Mouse (Mus musculus) adrenal gland, postnatal 36 days (tissue): ENCODE results near the gene Mroh3. TPM values are rescaled to one million over a fixed set of nuclear protein-coding genes. Genes with fewer than 3 reads are reported as not detected.

Experiments used
- DNase-seq, 2 experiments: peaks; one replicate each; pipeline ENCODE4 v3.0.0; 2021; ENCODE audit warnings: mixed read lengths in 1 of 2
- total RNA-seq, 2 experiments: library from RNA; stranded (reverse); gene quantifications; 2 replicates each; pipeline ENCODE4 v1.2.3; 2021

The Mroh3 gene
- total RNA-seq, 2 experiments from 2014 or later = not detected

DNA sequence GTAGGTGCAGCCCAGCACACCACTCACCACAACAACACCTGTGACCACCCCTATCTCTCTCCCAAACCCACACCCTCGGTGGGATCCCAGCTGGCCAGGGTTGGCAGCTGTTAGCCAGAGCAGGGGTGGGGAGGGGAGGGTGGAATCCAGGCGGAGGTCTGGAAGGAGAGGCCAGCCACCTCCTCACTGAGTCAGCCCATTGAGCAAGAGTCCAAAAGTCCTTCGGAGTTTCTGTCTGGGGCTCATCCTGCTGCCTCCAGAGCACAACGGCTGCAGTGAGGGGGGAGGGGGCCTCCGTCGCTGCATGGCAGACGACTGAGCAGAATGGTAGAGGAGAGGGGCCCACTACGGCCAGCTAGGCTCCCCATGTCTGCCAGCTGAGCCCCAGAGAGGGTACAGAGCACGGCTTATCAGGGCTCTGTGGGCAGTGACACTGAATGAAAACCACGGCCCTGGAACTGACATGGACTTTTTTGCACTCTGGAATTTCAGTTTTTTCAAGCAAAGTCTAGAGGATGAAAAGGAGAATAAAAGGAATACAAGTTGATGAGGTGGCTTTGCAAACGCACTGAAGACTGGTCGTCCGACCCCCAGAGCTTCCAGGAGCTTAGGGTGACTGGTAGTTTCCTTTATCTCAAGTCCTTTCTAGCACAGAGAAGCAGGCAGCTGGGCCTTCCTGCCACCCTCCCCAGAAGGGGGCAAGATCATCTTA lies 15.9 kb upstream of the Mroh3 start:
- peak; percentile 71 to 79 for DNase-seq

- DNase-seq = peak; percentile 79 to 82
These were observed 15.2 kb upstream of the Mroh3 start for GRCm38 (mm10) chr1:136227870-136228269.

DNA sequence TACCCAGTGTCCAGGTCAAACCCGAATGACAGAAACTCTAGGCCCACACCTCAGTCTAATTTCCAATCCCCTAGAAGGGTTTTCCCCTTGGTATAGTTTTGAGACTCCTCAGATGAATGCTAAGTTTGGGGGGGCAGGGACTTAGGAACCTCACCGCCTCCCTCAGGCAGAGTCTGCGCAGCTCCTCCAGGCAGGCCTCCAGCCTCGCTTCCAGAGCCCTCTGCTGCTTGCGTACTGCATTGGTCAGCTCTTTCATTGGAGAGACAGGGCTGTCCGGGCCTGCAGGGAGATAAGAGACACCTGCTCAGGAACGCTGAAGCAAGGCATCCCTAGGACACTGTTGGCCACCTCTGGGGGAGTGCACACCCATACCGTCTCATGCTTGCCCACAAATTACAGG lies 14.0 kb upstream of the Mroh3 start:
- DNase-seq = no peak

DNA sequence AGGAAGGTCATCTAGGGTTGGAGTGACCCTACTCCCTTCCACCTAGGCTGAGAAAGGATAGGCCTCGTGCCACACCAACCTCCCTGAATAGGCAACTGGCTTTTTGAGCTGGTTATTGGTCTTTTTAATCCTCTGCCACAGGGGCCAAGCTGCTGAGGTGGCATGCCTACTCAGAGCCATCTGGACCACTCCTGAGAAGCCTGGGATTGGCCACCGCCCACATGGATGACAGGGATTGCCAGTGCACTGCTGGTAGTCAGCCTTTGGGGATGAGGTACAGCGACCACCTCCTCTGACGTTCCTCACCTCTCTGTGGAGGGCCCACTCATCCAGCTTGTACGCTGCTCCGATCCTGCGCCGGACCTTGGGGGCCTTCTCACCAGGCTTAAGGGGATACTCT lies 13.2 kb upstream of the Mroh3 start:
- no peak for DNase-seq

DNA sequence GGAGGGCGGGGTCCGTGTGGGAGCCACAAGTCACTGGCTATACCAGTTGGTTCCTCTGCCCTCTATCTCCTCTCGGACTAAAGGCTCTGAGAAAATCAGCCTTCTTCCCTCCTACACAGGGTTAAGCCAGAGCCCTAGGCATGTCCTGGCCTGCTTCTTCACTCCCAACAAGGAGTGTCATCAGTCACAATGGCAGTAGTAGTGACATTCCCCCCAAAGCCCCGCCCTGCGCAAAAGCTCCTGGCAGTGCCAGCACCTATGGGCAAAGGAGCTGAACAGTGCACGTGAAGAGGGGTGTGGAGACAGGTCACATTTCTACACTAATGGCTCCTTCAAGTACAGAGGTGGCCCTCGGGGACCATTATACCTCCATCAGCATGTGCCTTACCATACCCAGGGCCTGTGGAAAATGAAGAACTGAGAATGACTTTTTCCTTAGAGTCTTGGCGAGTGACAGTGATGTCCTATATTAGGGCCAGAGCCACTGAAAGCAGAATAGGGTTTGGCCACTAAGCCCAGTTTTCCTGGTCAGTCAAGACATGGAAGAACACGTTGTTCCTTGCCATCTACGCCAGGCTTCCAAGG lies 11.2 kb upstream of the Mroh3 start:
- no peak for DNase-seq

- no peak for DNase-seq
These were observed 9.8 kb upstream of the Mroh3 start for GRCm38 (mm10) chr1:136222386-136222785.

DNA sequence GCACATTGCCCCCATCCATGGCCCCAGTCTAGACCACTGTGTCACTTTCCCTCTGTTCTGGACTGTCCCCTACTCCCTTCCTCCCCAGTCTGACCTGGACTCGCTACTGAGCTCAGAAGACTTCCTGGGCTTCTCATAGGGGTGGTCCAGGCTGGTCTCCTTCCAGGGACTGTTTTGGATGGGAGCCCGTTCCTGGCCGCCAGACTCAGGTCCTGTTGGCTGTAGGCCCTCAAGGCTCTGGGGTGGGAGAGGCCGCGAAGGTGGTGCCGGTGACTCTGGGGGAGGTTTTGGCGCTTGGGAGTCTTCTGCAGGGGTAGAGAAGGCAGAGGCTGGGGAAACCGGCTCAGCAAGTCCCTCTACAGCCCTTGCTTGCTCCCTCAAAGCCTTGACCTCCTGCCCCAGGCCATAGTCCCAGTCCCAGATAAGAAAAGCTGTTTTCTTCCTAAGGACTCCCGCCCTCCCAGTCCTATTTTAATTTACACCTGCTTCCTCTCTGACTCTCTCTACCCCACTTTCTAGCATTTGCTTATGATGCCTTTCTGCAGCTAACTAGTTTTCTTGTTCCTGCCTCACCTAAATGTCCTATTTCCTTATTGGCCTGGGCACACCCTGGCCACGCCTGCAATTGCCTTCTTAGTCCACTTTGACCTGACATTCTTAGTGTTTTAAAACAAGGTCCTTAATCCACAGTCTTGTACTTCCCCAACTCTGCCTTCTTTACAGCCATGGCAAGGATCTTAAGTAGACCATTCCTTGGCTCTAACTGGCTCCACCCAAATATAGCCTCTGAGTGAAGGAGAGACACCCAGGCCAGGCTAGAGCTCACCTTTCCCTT lies 7.6 kb upstream of the Mroh3 start:
- DNase-seq = no peak

GRCm38 (mm10) chr1:136214304-136214703 lies 1.7 kb upstream of the Mroh3 start:
- no peak for DNase-seq

- DNase-seq = no peak
These were observed 22.6 kb downstream of the Mroh3 start for GRCm38 (mm10) chr1:136190033-136190432.

GRCm38 (mm10) chr1:136179511-136180001 lies 33.1 kb downstream of the Mroh3 start:
- DNase-seq = no peak

DNA sequence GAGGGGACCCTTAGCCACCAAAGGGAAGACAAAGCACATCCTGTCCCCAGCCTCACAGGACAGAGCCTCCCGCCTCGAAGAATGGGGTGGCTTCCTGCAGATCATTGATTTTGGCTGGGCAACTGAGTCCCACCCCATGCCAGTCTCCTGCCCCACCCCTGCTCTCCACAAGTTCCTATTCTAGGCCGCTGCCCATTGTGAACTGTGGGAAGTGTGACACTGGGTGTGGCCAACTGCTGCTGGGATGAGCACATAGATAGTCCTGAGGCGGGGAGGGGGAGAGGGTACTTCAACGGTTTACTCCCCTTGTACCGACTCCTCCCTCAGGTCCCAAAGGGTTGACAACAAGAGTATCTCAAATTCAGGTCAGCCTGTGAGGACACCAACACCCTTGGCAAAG lies 33.9 kb downstream of the Mroh3 start:
- DNase-seq = no peak

DNA sequence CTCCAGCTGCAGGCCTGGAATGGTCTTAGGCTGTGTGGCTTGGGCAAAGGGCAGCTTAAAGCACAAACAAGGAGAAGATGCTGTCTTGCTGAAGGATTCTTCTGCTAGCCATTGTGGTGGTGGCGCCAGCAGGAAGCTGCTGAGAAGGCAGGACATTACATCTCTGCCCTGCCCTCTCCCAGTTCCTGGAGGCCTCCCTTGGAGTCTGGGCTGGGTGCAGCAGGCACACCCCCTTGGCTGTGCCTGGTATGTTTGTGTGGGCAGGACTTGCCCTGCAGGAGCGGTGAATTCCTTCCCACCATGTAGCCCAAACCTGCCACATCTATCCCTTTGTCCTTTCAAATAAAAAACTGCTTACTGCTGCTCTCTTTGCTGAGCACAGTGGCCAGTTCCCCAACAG lies 35.5 kb downstream of the Mroh3 start:
- DNase-seq = no peak

- peak; percentile 12 to 53 for DNase-seq
These were observed 37.4 kb downstream of the Mroh3 start for GRCm38 (mm10) chr1:136175183-136175582.

DNA sequence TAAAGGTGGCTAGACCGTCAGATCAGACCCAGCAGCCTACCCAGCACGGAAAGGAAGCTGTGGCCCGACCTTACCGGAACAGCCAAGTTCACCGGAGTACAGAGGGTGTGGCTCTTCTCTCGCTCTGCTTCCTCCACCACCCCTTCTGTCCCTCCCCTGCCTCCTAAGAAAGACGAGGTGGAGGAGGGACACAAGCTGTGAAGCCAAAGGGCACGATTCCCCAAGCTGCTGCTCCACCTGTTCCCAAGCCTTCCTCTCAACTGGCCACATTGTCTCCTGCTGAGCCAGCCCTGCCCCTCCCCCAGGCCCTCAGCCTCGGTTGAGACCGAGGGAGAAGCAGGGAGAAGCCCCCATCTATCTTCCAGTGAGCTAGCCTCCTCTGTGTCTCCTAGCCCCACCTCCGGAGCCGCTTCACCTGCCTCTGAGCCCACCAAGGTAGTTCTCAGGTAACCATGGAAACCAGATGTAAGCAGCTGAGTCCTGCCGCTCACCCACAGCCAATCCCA lies 38.5 kb downstream of the Mroh3 start:
- no peak for DNase-seq

DNA sequence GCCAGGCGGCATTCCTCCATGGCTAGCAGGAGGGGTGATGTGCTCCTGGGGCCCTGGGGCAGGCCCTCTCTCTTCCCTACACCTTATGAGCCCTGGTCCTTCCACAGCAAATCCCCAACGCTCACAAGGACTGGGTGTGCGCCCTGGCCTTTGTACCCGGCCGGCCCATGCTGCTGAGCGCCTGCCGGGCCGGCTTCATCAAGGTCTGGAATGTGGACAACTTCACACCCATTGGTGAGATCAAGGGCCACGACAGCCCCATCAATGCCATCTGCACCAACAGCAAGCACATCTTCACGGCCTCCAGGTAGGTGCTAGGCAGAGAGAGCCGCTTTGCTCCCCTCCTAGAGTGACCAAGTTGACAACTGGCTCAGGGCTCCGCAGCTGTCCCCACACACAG lies 39.9 kb downstream of the Mroh3 start:
- DNase-seq = no peak

- DNase-seq = peak; percentile 76 to 82
These were observed 42.5 kb downstream of the Mroh3 start for GRCm38 (mm10) chr1:136170109-136170508.

GRCm38 (mm10) chr1:136167657-136168056 lies 45.0 kb downstream of the Mroh3 start:
- peak; percentile 13 to 23 for DNase-seq

DNA sequence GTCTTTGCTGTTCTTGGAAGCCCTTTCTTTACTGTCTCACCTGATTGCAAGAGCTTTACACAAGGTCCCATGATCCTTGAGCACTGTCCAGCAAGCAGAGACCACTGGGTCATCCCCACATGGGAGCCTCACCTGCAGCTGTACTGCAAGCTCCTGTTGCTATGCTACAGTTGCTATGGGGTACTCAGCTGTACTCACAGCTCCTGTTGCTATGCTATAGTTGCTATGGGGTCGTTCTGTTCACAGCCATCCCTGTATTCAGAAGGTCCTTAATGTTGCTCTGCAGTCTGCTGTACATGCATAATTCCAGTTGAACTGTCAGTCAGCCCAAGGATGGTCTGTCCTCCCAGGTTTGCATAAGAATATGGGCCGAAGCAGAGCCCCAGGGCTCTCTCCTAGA lies 47.2 kb downstream of the Mroh3 start:
- no peak for DNase-seq

DNA sequence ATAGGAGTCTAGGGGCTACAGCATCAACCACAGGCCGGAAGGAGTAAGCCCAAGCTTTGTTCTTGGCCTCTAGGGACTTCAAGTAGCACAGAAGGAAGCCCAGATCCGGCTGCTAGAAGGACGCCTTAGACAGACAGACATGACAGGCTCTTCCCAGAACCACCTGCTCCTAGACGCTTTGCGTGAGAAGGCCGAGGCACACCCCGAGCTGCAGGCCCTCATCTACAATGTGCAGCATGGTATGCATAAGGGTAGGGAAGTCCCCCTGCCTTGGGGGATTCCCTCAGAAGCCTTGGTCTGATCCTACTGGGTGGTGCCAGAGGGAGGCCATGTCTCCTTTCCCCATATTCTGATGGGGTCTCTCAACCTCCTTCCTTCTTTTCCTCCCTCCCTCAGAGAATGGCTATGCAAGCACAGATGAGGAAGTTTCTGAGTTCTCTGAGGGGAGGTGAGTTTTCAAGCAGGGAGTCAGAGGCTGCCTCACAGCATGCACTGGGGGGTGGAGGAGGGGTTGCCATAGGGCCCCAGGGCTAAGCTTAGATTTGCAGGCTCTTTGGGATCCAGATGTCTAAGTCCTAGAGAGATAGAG lies 51.2 kb downstream of the Mroh3 start:
- no peak for DNase-seq

- DNase-seq = no peak
These were observed 51.7 kb downstream of the Mroh3 start for GRCm38 (mm10) chr1:136160930-136161329.

GRCm38 (mm10) chr1:136160297-136160696 lies 52.3 kb downstream of the Mroh3 start:
- DNase-seq = no peak

DNA sequence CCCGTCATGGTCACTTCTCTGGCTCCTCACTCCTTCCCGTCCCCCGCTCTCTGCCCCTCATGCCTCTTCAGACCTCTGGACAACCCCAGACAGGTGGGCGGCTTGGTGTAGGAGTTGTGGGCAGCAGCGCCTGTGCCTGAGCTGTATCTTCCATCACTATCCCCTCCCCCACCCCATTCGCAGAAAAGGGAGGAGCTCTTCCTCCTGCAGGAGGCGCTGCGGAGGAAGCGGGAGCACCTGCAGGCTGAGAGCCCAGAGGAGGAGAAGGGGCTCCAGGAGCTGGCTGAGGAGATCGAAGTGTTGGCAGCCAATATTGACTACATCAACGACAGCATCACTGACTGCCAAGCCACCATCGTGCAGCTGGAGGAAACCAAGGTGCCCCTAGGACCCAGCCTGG lies 52.8 kb downstream of the Mroh3 start:
- no peak for DNase-seq
